Mouse (Mus musculus): ENCODE results near the gene Slc8a2.

Gene Slc8a2

DNA sequence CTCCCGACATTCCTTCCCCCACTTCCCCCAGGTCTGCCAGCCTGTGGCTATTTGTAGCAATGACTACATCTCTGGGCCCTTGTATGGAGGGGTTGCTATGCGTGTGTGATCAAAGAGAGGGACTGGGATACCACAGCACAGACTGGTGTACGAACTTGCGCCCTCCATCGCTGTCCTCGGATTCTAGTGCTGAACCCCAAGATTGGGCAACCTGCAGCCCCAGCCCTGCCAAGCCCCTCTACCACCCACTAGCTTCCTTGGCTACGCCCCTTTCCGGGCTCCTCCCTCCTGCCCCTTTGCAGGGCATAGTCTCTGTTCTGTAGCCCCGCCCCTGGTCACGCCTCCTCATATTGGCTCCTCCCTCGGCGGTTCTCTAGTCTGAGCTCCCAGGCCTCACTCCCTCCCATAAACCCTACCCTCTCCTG, at the start of gene Slc8a2:
Gene Slc8a2 (plus strand): TSS at position 406 of the 425 bp plus-strand sequence.
- DNase-seq: peak in 1 of 2 experiments; percentile 25

DNA sequence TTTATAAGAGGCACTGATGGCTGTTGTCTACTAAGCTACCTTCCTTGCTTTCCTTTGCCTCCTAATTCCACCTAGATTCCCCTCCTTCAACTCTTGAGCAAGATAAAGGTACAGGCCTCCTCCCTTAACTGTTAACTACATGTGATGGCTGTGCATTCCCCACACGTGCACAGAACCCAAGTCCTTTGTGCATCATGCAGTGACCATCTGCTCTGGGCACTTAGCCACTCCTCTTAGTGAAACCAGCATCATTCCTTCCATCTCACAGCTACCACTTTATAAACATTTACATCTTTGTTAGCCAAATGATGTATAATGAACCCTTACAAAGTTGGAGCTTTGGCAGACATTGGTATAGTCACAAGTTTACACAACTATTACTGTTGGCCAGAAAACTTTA, 49.7 kb upstream of the Slc8a2 start:
- no peak for DNase-seq

GRCm38 (mm10) chr7:16080581-16080980, 49.0 kb upstream of the Slc8a2 start:
- DNase-seq: no peak

GRCm38 (mm10) chr7:16083361-16083760, 46.3 kb upstream of the Slc8a2 start:
- no peak for DNase-seq

- no peak for DNase-seq
Measured at GRCm38 (mm10) chr7:16087587-16087986, 42.0 kb upstream of the Slc8a2 start.

DNA sequence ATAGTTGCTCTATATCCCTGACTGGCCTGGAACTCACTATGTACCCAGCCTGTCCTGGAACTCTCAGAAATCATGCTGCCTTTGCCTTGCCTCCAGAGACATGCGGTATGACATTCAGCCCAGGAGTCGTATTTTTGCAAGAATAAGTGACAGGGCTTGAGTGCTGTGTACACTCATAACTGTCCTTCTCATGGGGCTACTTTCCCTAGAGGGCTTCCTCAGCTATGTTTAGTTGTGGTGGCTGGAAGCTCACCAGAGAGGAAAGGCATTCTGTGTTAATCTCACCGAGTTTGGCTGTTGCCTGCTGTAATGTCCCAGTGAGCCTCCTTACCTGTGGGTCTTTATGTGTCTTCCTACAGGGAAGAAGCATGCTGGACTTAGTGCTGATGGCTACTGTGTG, 35.0 kb upstream of the Slc8a2 start:
- no peak for DNase-seq

DNA sequence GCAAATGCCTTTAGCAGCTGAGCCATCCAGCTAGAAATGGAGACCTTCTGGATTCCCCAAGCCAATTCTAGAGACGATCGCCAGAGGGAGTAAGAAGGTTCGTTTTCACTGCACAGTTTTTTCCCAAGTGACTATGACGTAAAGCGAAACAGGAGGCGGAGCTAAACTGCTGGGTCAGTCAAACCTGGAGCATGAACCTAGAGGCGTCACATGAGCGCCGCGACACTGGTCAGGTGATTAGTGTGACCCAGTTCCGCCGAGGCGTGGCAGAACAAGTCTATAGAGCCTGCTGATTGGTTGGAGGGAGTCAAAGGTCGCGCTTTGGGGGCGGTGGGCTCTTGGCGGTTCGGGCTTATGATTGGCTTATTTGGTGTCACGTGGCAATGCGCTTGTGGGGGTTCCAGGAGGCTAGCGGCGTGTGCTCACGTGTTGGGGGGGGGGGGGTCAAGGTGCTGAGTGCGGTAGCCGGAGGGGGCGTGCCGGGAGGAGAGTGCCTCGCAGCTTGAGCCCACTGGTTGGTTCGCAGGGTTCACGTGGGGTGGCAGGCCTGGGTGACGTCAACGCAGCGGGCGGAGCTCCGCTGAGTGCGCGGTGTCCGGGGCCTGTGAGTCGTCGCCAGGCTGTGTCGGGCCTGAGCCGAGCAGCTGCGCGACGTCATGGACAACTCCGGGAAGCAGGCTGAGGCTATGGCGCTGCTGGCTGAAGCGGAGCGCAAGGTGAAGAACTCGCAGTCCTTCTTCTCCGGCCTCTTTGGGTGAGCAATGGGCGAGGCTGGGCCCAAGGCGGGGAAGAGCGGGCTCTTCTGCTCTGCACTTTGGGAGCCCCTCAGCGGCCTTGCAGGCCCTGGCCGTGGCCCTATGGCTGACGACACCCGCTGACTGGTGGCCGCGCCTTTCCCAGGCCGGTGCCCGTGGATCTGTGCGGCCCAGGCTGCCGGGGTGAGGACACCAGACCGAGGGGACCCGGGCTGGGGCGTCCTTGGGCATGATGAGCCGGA, 31.3 kb upstream of the Slc8a2 start, which contains the start of gene Napa:
Gene Napa (plus strand): TSS at position 438 of the 997 bp plus-strand sequence.
- DNase-seq: peak; percentile 98 to 100

- no peak for DNase-seq
Measured at GRCm38 (mm10) chr7:16099901-16100300, 29.7 kb upstream of the Slc8a2 start.

GRCm38 (mm10) chr7:16101081-16101480, 28.5 kb upstream of the Slc8a2 start:
- DNase-seq: no peak

DNA sequence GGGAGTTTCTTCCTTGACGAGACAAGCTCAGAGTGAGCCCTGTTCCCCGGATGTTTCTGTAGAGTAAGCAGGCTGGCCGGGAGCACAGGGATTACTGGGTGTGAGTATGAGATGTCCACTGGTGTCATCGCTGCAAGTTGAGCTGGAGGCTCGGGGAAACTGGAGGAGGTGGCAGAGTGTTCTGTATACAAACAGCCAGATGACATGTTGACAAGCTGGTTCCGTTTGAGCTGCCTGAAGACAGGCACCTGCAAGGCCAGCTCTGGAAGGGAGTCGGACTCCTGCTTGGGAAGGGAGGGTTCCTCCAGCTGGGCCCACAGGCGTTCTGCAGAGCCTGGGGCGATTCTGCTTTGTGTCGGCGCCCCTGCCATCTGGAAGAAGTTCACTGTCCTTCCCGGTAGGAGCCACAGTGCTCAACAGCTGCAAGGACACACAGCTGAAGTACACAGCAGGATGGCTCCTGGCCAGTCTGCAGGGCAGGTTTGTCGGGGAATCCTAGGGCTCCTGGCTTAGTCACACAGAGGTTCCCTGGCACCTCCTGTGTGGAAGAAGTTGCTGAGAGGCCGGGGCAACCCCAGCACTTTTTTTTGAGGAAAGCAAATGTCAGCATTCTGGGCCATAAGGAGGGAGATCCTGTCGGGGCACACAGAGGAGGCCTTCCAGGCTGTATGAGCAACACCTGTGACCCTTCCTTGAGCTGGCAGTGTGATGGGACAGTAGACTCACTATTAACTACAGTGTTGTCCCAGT, 27.7 kb upstream of the Slc8a2 start:
- DNase-seq: no peak

GRCm38 (mm10) chr7:16102686-16103226, 26.9 kb upstream of the Slc8a2 start:
- no peak for DNase-seq

GRCm38 (mm10) chr7:16103760-16104159, 25.9 kb upstream of the Slc8a2 start:
- no peak for DNase-seq

DNA sequence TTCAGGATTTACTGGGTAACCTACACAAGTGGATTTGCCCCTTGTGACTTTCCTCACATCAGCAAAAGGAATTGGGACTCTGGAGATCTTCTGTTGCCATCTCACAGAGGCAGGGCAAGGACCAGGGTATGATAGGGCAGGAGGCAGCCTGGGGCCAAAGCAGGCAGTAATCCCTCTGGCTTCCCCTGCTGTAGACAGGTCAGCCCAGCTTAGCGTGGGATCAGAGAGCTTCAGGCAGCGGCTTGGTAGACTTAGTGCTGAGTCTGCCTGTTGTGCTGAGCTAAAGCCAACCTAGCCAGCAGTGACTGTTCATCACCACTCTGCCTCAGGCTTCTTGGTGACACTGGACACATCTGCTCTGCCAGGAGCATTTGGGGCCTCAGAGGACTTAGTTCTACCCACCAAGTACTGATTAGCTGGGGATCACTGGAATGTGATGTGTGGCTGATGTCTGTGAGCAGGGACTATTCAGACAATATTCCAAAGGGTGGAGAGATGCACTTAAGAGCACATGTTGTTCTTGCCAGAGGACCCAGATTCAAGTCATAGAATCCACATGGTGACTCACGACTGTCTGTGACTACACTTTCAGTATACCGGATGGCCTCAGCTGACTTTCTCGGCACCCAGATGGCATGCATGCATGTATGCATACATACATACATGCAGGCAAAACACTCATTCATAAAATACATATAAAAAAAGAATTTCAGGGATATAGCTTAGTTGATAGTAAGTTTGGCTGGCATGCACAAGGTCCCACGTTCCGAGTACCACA, 24.8 kb upstream of the Slc8a2 start:
- no peak for DNase-seq

- no peak for DNase-seq
Measured at GRCm38 (mm10) chr7:16108886-16109542, 20.6 kb upstream of the Slc8a2 start.

DNA sequence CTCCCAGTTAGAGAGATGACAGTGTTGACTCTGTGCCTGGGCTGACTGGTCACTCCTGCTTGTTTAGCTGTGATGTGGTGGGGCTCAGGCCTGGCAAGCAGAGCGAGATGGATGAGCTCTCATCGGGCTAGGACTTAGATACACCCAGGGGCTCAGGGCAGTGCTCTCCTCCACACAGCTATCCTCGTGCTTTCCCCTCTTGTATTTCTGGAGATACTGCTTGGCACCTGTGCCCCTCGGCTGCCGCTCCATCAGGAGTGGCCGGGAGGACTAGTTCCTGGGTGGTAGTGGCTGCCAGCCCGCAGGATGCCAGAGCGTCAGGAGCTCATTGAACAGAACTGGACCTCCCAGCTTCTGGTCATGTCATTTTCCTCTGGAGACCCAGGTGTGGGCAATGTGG, 19.5 kb upstream of the Slc8a2 start:
- no peak for DNase-seq

GRCm38 (mm10) chr7:16111284-16112090, 18.1 kb upstream of the Slc8a2 start:
- DNase-seq: no peak

DNA sequence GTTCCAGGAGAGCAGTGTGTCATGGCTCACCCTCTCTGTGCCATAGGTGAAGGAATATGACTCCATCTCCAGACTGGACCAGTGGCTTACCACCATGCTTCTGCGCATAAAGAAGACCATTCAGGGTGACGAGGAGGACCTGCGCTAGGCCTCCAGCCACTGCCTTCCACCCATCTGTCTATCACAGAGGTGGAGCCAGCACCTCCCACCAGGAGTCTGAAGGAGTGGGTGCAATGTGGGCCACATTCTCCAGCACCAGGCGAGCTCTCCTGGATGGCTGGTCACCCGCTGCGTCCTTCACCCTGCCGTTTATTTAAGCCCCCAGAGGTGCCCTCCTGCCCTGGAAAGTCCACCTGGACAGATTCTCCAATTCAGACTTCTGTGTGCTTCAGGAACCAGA, 13.2 kb upstream of the Slc8a2 start:
- DNase-seq: no peak

DNA sequence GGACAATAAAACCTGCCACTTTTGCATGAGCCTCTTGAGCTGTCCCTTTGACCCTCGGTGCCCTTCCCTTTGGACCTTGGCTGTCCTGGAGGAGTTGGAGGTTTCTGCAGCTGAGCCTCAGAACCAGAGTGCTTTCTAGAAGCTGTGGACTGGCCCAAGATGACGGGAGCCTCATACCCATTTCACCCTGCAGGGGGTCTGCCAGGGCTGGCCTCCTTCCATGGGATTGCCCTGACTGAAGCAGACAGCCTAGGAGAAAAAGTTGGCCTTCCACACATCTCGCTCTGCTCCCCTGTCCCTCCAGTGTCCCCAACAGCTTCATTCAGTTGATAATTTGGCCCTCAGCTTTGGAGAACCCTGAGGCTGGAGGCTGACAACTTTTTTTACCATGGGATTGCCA, 12.5 kb upstream of the Slc8a2 start:
- no peak for DNase-seq

- peak; percentile 66 to 77 for DNase-seq
Measured at GRCm38 (mm10) chr7:16119569-16120261, 9.9 kb upstream of the Slc8a2 start, which contains the start of gene Kptn. Kptn (plus strand) TSS chr7:16119895.

DNA sequence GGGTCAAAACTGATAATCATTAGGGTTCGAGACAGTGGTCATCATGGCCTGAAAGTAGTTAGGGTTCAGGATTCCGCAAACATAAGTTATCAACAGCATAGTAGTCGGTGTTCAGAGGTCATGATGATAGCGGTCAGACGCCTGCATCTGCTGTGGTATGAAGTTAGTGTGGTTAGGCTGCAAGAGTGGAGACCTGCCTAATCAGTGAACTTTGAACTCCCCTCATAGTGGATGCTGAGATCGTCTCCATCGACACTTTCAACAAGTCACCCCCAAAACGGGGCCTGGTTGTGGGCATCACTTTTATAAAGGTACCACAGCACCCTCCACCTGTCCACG, 9.4 kb upstream of the Slc8a2 start:
- peak in 1 of 2 experiments; percentile 17 for DNase-seq
